Mouse (Mus musculus): ENCODE measurements around the gene Nfib. TPM values are rescaled to one million over a fixed set of nuclear protein-coding genes. Genes with fewer than 3 reads are reported as not detected.

The Nfib gene
- polyA plus RNA-seq, 1 experiment from 2014 or later, result 60.1 TPM

GRCm38 (mm10) chr4:82324977-82325376 is 380.6 kb downstream of the Nfib start:
- peaks cover 3% of the 10 kb centered on the region; the same call in 1 of the 2 replicates for H3K4me1 ChIP-seq (ENCODE audit: control insufficient read depth, insufficient read depth, low read length)
- no peak overlapping the region for H3K4me2 ChIP-seq (ENCODE audit: low read depth, low read length)
- no peak for ATAC-seq (ENCODE audit: insufficient read depth, low FRiP score)
- no peak overlapping the region for H3K9ac ChIP-seq (ENCODE audit: low read length)
- H3K36me3 ChIP-seq (ENCODE audit: control insufficient read depth, insufficient read depth, low read length), result peaks cover 19% of the 10 kb centered on the region
- no peaks in the 10 kb centered on the region for H3K9me3 ChIP-seq (replicated peaks; ENCODE audit: control insufficient read depth, low read length)
- no peaks in the 10 kb centered on the region for H3K27me3 ChIP-seq (ENCODE audit: control insufficient read depth, insufficient read depth, low read length)
- no peak overlapping the region for H3K27ac ChIP-seq (ENCODE audit: low read length)
- WGBS, result 75% methylated on average over 3 of the region's 3 CpGs
- no peak overlapping the region for H3K4me3 ChIP-seq (replicated peaks; ENCODE audit: low read length)

GRCm38 (mm10) chr4:82321008-82321407 is 384.5 kb downstream of the Nfib start:
- H3K4me1 ChIP-seq (ENCODE audit: control insufficient read depth, insufficient read depth, low read length), result peaks cover 8% of the 10 kb centered on the region; the same call in 1 of the 2 replicates
- H3K4me3 ChIP-seq (replicated peaks; ENCODE audit: low read length), result no peak overlapping the region
- no peak overlapping the region for H3K4me2 ChIP-seq (ENCODE audit: low read depth, low read length)
- H3K27ac ChIP-seq (ENCODE audit: low read length), result no peak overlapping the region
- no peaks in the 10 kb centered on the region for H3K27me3 ChIP-seq (ENCODE audit: control insufficient read depth, insufficient read depth, low read length)
- ATAC-seq (ENCODE audit: insufficient read depth, low FRiP score), result no peak
- no peaks in the 10 kb centered on the region for H3K9me3 ChIP-seq (replicated peaks; ENCODE audit: control insufficient read depth, low read length)
- 76% methylated on average over 4 of the region's 4 CpGs for WGBS
- H3K36me3 ChIP-seq (ENCODE audit: control insufficient read depth, insufficient read depth, low read length), result peaks cover 28% of the 10 kb centered on the region
- no peak overlapping the region for H3K9ac ChIP-seq (ENCODE audit: low read length)

- peaks cover 8% of the 10 kb centered on the region; the same call in 1 of the 2 replicates for H3K4me1 ChIP-seq (ENCODE audit: control insufficient read depth, insufficient read depth, low read length)
- no peak overlapping the region for H3K4me3 ChIP-seq (replicated peaks; ENCODE audit: low read length)
- no peak overlapping the region for H3K9ac ChIP-seq (ENCODE audit: low read length)
- H3K27me3 ChIP-seq (ENCODE audit: control insufficient read depth, insufficient read depth, low read length), result no peaks in the 10 kb centered on the region
- H3K4me2 ChIP-seq (ENCODE audit: low read depth, low read length), result no peak overlapping the region
- ATAC-seq (ENCODE audit: insufficient read depth, low FRiP score), result no peak
- WGBS, result 67% methylated on average over 7 of the region's 7 CpGs
- H3K36me3 ChIP-seq (ENCODE audit: control insufficient read depth, insufficient read depth, low read length), result peaks cover 28% of the 10 kb centered on the region
- H3K9me3 ChIP-seq (replicated peaks; ENCODE audit: control insufficient read depth, low read length), result no peaks in the 10 kb centered on the region
- no peak overlapping the region; the same call in 1 of the 2 replicates for H3K27ac ChIP-seq (ENCODE audit: low read length)
Measured at GRCm38 (mm10) chr4:82319388-82319787, 386.2 kb downstream of the Nfib start.

- H3K27ac ChIP-seq (ENCODE audit: low read length), result peak overlapping the region; percentile 55; the same call in 1 of the 2 replicates
- H3K4me3 ChIP-seq (replicated peaks; ENCODE audit: low read length), result no peak overlapping the region
- H3K9me3 ChIP-seq (replicated peaks; ENCODE audit: control insufficient read depth, low read length), result no peaks in the 10 kb centered on the region
- 81% methylated on average over 6 of the region's 6 CpGs for WGBS
- H3K4me1 ChIP-seq (ENCODE audit: control insufficient read depth, insufficient read depth, low read length), result peaks cover 15% of the 10 kb centered on the region; the same call in 1 of the 2 replicates
- no peak overlapping the region for H3K4me2 ChIP-seq (ENCODE audit: low read depth, low read length)
- H3K9ac ChIP-seq (ENCODE audit: low read length), result no peak overlapping the region; the same call in 1 of the 2 replicates
- peaks cover 16% of the 10 kb centered on the region for H3K36me3 ChIP-seq (ENCODE audit: control insufficient read depth, insufficient read depth, low read length)
- no peak for ATAC-seq (ENCODE audit: insufficient read depth, low FRiP score)
- H3K27me3 ChIP-seq (ENCODE audit: control insufficient read depth, insufficient read depth, low read length), result no peaks in the 10 kb centered on the region
Measured at GRCm38 (mm10) chr4:82316168-82316567, 389.4 kb downstream of the Nfib start.

GRCm38 (mm10) chr4:82315710-82316109 is 389.8 kb downstream of the Nfib start:
- ATAC-seq (ENCODE audit: insufficient read depth, low FRiP score), result no peak; the same call in 1 of the 2 replicates
- WGBS, result 69% methylated on average over 2 of the region's 2 CpGs

GRCm38 (mm10) chr4:82310924-82311734 is 394.4 kb downstream of the Nfib start:
- Histone ChIP-seq H3K4me1 (ENCODE audit: control insufficient read depth, insufficient read depth, low read length) (peaks cover 20% of the 10 kb centered on the region), H3K9me3 (replicated peaks; ENCODE audit: control insufficient read depth, low read length) (no peaks in the 10 kb centered on the region), H3K9ac (ENCODE audit: low read length) (peak overlapping the region; percentile 48; the same call in 1 of the 2 replicates), H3K27me3 (ENCODE audit: control insufficient read depth, insufficient read depth, low read length) (no peaks in the 10 kb centered on the region), H3K27ac (ENCODE audit: low read length) (peak overlapping the region; percentile 72), H3K4me3 (replicated peaks; ENCODE audit: low read length) (no peak overlapping the region), H3K4me2 (ENCODE audit: low read depth, low read length) (no peak overlapping the region), H3K36me3 (ENCODE audit: control insufficient read depth, insufficient read depth, low read length) (no peaks in the 10 kb centered on the region)
- no peak; the same call in 1 of the 2 replicates for ATAC-seq (ENCODE audit: insufficient read depth, low FRiP score)
- WGBS, result 44% methylated on average over 11 of the region's 11 CpGs

More at GRCm38 (mm10) chr4:82315710-82316109, 389.8 kb downstream of the Nfib start:
- H3K4me3 ChIP-seq (replicated peaks; ENCODE audit: low read length), result no peak overlapping the region
- H3K36me3 ChIP-seq (ENCODE audit: control insufficient read depth, insufficient read depth, low read length), result peaks cover 13% of the 10 kb centered on the region
- H3K4me2 ChIP-seq (ENCODE audit: low read depth, low read length), result no peak overlapping the region
- no peak overlapping the region for H3K27ac ChIP-seq (ENCODE audit: low read length)
- H3K9ac ChIP-seq (ENCODE audit: low read length), result no peak overlapping the region
- peaks cover 16% of the 10 kb centered on the region for H3K4me1 ChIP-seq (ENCODE audit: control insufficient read depth, insufficient read depth, low read length)
- no peaks in the 10 kb centered on the region for H3K9me3 ChIP-seq (replicated peaks; ENCODE audit: control insufficient read depth, low read length)
- H3K27me3 ChIP-seq (ENCODE audit: control insufficient read depth, insufficient read depth, low read length), result no peaks in the 10 kb centered on the region

- Histone ChIP-seq H3K4me1 (ENCODE audit: control insufficient read depth, insufficient read depth, low read length) (peaks cover 31% of the 10 kb centered on the region), H3K27me3 (ENCODE audit: control insufficient read depth, insufficient read depth, low read length) (no peaks in the 10 kb centered on the region), H3K4me3 (replicated peaks; ENCODE audit: low read length) (no peak overlapping the region), H3K27ac (ENCODE audit: low read length) (peak overlapping the region; percentile 93), H3K36me3 (ENCODE audit: control insufficient read depth, insufficient read depth, low read length) (no peaks in the 10 kb centered on the region), H3K9me3 (replicated peaks; ENCODE audit: control insufficient read depth, low read length) (no peaks in the 10 kb centered on the region), H3K9ac (ENCODE audit: low read length) (no peak overlapping the region), H3K4me2 (ENCODE audit: low read depth, low read length) (no peak overlapping the region)
- ATAC-seq (ENCODE audit: insufficient read depth, low FRiP score), result no peak
- WGBS, result 30% methylated on average over 6 of the region's 6 CpGs
Measured at GRCm38 (mm10) chr4:82306045-82306444, 399.5 kb downstream of the Nfib start.

- WGBS, result 6% methylated on average over 17 of the region's 17 CpGs
- Histone ChIP-seq H3K4me3 (replicated peaks; ENCODE audit: low read length) (peak overlapping the region; percentile 19; the same call in 1 of the 2 replicates), H3K9me3 (replicated peaks; ENCODE audit: control insufficient read depth, low read length) (no peaks in the 10 kb centered on the region), H3K4me1 (ENCODE audit: control insufficient read depth, insufficient read depth, low read length) (peaks cover 31% of the 10 kb centered on the region), H3K27ac (ENCODE audit: low read length) (peak overlapping the region; percentile 93), H3K9ac (ENCODE audit: low read length) (peak overlapping the region; percentile 24; the same call in 1 of the 2 replicates), H3K4me2 (ENCODE audit: low read depth, low read length) (peak overlapping the region; percentile 34), H3K36me3 (ENCODE audit: control insufficient read depth, insufficient read depth, low read length) (no peaks in the 10 kb centered on the region), H3K27me3 (ENCODE audit: control insufficient read depth, insufficient read depth, low read length) (no peaks in the 10 kb centered on the region)
- peak; percentile 77; the same call in 1 of the 2 replicates for ATAC-seq (ENCODE audit: insufficient read depth, low FRiP score)
Measured at GRCm38 (mm10) chr4:82304148-82304871, 401.2 kb downstream of the Nfib start.
